Mouse (Mus musculus) Patski (cell line): ENCODE results near the gene Gosr2. TPM values are rescaled to one million over a fixed set of nuclear protein-coding genes. Genes with fewer than 3 reads are reported as not detected.

ENCODE experiments used
- ATAC-seq: fragments of 100-300 bp; one replicate; pipeline ENCODE4 v1.8.0; 2021
- CTCF ChIA-PET: fragments of 350-600 bp; sonication (Branson Sonifier 250); formaldehyde crosslinking; loops from one replicate; lab custom pipeline; 2022; ENCODE audit warnings: inconsistent platforms; lab: Charles Lee
- POLR2A ChIA-PET: fragments of 350-600 bp; sonication (Branson Sonifier 250); formaldehyde crosslinking; loops from one replicate; lab custom pipeline; 2022; ENCODE audit warnings: antibody characterized with exemption, inconsistent platforms; lab: Charles Lee
- DNase-seq: peaks from one replicate; pipeline ENCODE4 v3.0.0-alpha.2; 2011; ENCODE audit warnings: low read depth, low spot score
- H3K27me3 ChIP-seq: fragments of 371-371 bp; one replicate; pipeline ENCODE4 v1.5.1; 2021
- CTCF ChIP-seq: fragments of 100-300 bp; IDR thresholded peaks from one replicate; pipeline ENCODE4 v1.5.1; 2021
- in situ Hi-C: fragments of 300-500 bp; cut with MboI; formaldehyde crosslinking; loops from 3 replicates; pipeline ENCODE4 v1.11.1; 2018; ENCODE audit warnings: low pct_unique_long_range_greater_than_20kb, mixed read lengths
- polyA plus RNA-seq: library from polyadenylated mRNA; unstranded; gene quantifications from one replicate; pipeline ENCODE4 v1.2.3, GENCODE M21; 2021

Gosr2 gene
- polyA plus RNA-seq, 1 experiment from 2014 or later, result 82.3 TPM

DNA sequence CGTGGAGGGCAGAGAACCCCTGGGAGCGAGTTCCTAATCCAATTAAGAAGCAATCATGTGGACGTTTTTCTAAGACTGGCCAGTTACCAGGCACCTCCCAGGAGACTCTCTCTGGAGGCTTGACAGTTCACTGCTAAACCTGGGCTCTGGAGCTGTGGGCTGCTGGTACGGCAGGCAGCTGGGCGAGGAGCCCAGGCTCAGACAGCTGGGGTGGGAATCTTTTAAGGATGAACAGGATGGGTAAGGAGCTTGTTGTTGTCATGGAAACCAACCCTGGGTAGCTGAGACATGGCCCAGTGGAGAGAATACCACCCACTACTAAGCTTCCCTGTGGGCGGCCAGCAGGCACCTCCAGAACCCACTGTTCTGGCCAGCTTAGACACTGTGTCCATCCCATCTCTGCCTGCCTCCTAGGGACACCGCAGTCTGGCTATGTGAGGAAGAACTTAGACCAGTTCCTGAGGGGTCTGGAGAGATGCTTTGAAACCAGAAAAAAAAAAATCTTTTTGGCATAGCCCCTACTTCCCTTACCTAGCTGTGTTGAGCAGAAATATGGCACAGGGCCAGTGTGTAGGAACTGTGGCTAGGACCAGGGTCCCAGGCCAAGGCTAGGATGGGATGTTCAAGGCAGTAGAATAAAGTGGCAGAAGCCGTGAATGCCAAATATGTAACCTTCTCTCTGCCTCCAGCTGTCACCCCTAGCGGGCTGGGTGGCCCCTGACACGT, 31.4 kb downstream of the Gosr2 start:
- peaks cover 40% of the 10 kb centered on the region for H3K27me3 ChIP-seq
- POLR2A ChIA-PET, result interaction anchor here (0.8 kb wide), 1 partner anchor 26 kb away, joined by 3 read pairs; no protein-coding TSS in a partner anchor
- in situ Hi-C loops, result no loop called here
- CTCF ChIA-PET, result no interaction called here
- no peak for ATAC-seq
- TF ChIP-seq CTCF, result no peak
- DNase-seq, result no peak

GRCm38 (mm10) chr11:103665695-103666094, 32.0 kb downstream of the Gosr2 start:
- ATAC-seq (no peak), DNase-seq (no peak)
- POLR2A ChIA-PET, result no interaction called here
- CTCF ChIA-PET, result interaction anchor here (0.6 kb wide), 1 partner anchor 10 kb away, joined by 3 read pairs; no protein-coding TSS in a partner anchor
- in situ Hi-C loops, result no loop called here
- peaks cover 46% of the 10 kb centered on the region for H3K27me3 ChIP-seq
- TF ChIP-seq CTCF, result no peak

- DNase-seq (no peak), ATAC-seq (no peak)
- in situ Hi-C loops, result no loop called here
- no peak for TF ChIP-seq CTCF
- H3K27me3 ChIP-seq, result peaks cover 69% of the 10 kb centered on the region
- CTCF ChIA-PET, result no interaction called here
- POLR2A ChIA-PET, result no interaction called here
These were observed 34.6 kb downstream of the Gosr2 start for GRCm38 (mm10) chr11:103663119-103663518.

GRCm38 (mm10) chr11:103662546-103662945, 35.2 kb downstream of the Gosr2 start:
- in situ Hi-C loops, result no loop called here
- peaks cover 69% of the 10 kb centered on the region for H3K27me3 ChIP-seq
- ATAC-seq (no peak), DNase-seq (no peak)
- no peak for TF ChIP-seq CTCF
- POLR2A ChIA-PET, result no interaction called here
- CTCF ChIA-PET, result no interaction called here

GRCm38 (mm10) chr11:103661863-103662262, 35.8 kb downstream of the Gosr2 start:
- TF ChIP-seq CTCF, result no peak
- in situ Hi-C loops, result no loop called here
- ChIA-PET POLR2A (no interaction called here), CTCF (no interaction called here)
- H3K27me3 ChIP-seq, result peaks cover 62% of the 10 kb centered on the region
- no peak for ATAC-seq
- DNase-seq, result no peak

DNA sequence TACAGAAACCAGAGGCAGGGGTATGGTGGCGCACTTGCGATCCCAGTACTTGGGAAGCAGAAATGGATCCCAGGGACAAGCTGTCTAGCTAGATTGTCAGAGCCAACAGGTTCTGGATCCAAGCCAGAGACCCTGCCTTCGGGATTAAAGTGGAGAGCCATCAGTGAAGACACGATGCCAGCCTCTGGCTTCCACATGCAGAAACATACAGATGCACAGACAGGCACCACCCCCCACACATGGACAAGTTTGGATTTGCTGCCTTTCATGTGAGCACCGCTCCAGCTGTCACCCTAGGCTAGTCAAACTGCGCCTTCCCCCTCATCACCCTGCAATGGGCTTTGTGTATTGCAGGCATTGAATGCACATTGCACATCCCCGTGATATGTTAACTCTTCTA, 39.5 kb downstream of the Gosr2 start:
- H3K27me3 ChIP-seq, result peaks cover 51% of the 10 kb centered on the region
- in situ Hi-C loops, result no loop called here
- POLR2A ChIA-PET, result no interaction called here
- DNase-seq (no peak), ATAC-seq (no peak)
- CTCF ChIA-PET, result interaction anchor here (1.1 kb wide), 1 partner anchor 29 kb away, joined by 3 read pairs; no protein-coding TSS in a partner anchor
- no peak for TF ChIP-seq CTCF

GRCm38 (mm10) chr11:103656520-103656919, 41.2 kb downstream of the Gosr2 start:
- ATAC-seq, result no peak
- in situ Hi-C loops, result no loop called here
- no peak for TF ChIP-seq CTCF
- peaks cover 65% of the 10 kb centered on the region for H3K27me3 ChIP-seq
- POLR2A ChIA-PET, result no interaction called here
- CTCF ChIA-PET, result interaction anchor here (1.2 kb wide), 1 partner anchor 65 kb away, joined by 3 read pairs; no protein-coding TSS in a partner anchor
- no peak for DNase-seq

- ChIA-PET POLR2A (no interaction called here), CTCF (no interaction called here)
- ATAC-seq (no peak), DNase-seq (no peak)
- TF ChIP-seq CTCF, result no peak
- peaks cover 60% of the 10 kb centered on the region for H3K27me3 ChIP-seq
- in situ Hi-C loops, result no loop called here
These were observed 44.2 kb downstream of the Gosr2 start for GRCm38 (mm10) chr11:103653359-103653965.

- peaks cover 75% of the 10 kb centered on the region for H3K27me3 ChIP-seq
- CTCF ChIA-PET, result interaction anchor here (1.1 kb wide), 1 partner anchor 12 kb away, joined by 3 read pairs; no protein-coding TSS in a partner anchor
- DNase-seq, result no peak
- POLR2A ChIA-PET, result no interaction called here
- no peak for ATAC-seq
- in situ Hi-C loops, result no loop called here
- TF ChIP-seq CTCF, result no peak
These were observed 46.3 kb downstream of the Gosr2 start for GRCm38 (mm10) chr11:103651426-103651825.

- no peak for TF ChIP-seq CTCF
- ChIA-PET POLR2A (no interaction called here), CTCF (no interaction called here)
- in situ Hi-C loops, result no loop called here
- DNase-seq (no peak), ATAC-seq (no peak)
- H3K27me3 ChIP-seq, result peaks cover 81% of the 10 kb centered on the region
These were observed 47.7 kb downstream of the Gosr2 start for GRCm38 (mm10) chr11:103649983-103650493.

- ChIA-PET POLR2A (no interaction called here), CTCF (interaction anchor here (0.8 kb wide), 1 partner anchor 11 kb away, joined by 3 read pairs; the partner anchor contains the start of gene Lyzl6)
- H3K27me3 ChIP-seq, result peaks cover 78% of the 10 kb centered on the region
- no peak for TF ChIP-seq CTCF
- ATAC-seq (peak; percentile 42), DNase-seq (no peak)
- in situ Hi-C loops, result no loop called here
These were observed 48.3 kb downstream of the Gosr2 start, which contains the start of gene Rprml for GRCm38 (mm10) chr11:103649301-103649982. Gene Rprml, plus strand, starts transcription at chr11:103649570.
